Mouse (Mus musculus): ENCODE data around the gene Fcna.
A peak's percentile ranks its signal among the peaks of the same experiment; 100 is the strongest.

The Fcna gene

GRCm38 (mm10) chr2:25627811-25628210 lies at the start of gene Fcna:
Gene Fcna, minus strand, starts transcription at chr2:25628030.
- no peak for DNase-seq (ENCODE audit: low read depth, low spot score)

DNA sequence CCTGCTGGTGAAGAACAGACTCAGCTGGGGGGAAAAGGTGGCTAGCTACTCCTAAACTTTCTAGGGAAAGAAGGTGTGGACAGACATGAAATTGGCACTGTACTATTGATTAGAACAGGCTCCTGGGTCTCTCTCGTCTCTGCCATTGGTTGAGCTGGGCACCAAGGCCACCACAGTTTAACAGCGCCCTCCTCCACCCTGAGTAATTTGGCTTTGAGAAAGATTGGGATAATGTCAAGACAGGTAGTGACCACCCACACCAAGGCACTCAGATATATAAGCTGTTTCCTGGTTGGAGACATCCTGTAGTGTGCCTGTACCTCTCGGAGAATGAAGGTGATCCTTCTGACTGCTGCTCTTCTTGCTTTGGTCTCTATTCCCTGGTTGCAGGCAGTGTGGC lies 48.7 kb upstream of the Fcna start, which contains the start of gene Lcn6:
Gene Lcn6, plus strand, starts transcription at position 301 of the 400 bp plus-strand sequence.
- no peak for DNase-seq (ENCODE audit: low read depth, low spot score)

GRCm38 (mm10) chr2:25666516-25666915 lies 38.7 kb upstream of the Fcna start:
- no peak for DNase-seq (ENCODE audit: low read depth, low spot score)

DNA sequence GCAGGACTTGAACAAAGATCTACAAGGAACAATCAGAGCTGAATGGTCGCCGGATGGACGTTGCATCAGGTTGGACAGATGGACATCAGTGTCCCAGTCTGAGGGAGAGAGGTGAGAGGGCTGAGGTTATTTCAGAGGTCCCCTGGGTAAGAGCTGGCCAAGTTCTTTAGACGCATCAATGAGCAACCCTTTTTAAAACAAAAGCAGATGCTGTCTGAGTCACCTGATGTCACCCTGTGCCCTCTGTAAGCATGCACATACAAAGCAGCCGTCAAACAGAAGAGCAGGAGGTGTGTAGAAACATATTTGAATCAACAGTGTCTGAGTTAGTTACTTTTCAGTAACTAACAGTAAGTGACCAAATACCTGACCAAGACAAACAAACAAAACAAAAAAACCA lies 36.3 kb upstream of the Fcna start:
- DNase-seq (ENCODE audit: low read depth, low spot score): no peak

DNA sequence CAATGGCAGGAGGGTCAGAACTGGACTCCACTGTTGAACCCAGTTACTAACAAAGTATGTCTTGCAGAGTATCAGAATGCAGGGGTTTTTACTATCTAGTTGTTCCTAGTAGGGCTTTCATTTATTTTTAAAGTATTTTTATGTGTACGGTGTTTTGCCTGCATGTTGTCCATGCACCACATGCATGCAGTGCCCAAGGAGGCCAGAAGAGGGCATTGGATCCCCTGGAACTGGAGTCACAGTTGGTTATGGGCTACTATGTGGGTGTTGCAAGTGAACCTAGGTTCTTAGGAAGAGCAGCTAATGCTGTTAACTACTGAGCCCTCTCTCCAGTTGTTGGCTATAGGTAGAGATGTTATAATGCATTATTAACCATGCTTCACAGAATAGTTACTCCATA lies 35.7 kb upstream of the Fcna start:
- no peak for DNase-seq (ENCODE audit: low read depth, low spot score)

- no peak for DNase-seq (ENCODE audit: low read depth, low spot score)
These were observed 33.6 kb upstream of the Fcna start for GRCm38 (mm10) chr2:25661245-25661970.

- DNase-seq (ENCODE audit: low read depth, low spot score): no peak
These were observed 32.4 kb upstream of the Fcna start for GRCm38 (mm10) chr2:25660279-25660678.

DNA sequence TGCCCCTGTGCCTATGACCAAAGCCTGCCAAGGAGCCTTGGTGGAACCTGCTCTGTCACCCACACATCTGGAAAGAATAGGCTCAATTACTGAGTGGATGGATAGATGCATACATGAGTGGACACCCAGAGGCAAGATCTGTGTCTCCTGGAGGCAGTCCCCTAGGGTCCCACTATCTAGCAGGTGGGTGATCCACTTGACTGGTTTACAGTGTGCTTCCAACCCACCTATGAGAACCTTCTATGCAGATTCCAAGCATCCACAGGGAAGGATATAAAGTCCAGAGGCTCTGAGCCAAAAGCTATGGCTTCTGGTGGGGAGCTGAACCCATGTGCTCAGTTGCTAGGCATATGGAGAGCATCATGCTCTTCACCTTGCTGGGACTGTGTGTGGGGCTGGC lies 29.8 kb upstream of the Fcna start, which contains the start of gene Lcn5:
Gene Lcn5, plus strand, starts transcription at position 301 of the 400 bp plus-strand sequence.
- DNase-seq (ENCODE audit: low read depth, low spot score): no peak

DNA sequence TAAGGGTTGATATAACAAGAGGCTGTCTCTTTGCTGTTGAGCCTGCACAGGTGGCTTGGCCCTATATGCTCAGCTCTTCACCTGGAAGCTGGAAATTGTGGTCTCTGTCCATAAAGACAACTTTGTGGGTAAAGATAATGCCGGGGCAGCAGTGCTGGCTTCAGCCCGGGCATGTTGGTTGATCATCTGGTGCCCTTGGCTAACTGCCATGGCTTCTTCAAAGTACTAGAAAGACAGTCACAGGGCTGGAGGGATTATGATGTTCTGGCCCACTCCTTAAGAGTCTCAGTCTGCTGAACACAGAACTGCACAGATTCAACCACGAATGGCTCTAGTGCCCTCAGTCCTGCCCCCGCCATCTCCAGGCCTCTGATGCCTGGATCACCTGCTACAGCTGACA lies 29.4 kb upstream of the Fcna start:
- DNase-seq (ENCODE audit: low read depth, low spot score): no peak

DNA sequence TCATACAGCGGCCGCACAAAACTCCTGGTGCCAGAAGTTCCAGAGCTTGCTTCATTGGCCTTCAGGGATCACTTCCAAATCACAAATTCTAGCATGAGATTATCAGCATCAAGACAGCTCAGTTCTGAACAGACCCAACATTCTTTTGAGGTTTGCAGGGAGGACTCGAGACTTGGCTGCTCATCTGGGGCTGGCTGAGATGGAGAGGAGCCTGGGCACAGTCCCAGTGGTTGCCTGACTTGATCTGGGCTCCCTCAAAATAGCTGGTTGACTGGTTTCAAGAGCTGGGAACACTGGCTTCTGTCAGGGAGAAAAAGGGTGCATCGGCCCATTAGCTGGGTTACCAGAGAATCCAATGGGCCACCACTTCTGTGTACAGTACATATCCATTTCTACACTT lies 28.9 kb upstream of the Fcna start:
- DNase-seq (ENCODE audit: low read depth, low spot score): no peak

DNA sequence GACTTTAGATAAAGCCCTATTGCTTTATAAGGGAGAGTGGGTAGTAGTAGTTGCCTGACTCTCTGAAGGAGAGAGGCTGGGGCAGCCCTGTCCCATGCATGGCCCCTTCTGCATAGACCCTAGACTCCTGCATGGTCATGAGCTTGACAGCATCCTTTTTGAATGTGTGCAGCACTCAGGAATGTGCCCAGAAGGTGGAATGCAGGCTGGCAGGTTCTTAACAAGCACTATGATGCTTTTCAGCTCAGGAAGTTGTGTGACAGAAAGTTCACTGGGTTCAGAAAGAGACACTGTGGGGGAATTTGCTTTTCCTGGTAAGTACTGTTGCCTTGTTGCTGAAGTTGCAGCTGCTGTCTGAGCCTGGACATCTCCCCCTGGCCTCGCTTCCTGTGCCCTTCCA lies 26.7 kb upstream of the Fcna start:
- DNase-seq (ENCODE audit: low read depth, low spot score): no peak

DNA sequence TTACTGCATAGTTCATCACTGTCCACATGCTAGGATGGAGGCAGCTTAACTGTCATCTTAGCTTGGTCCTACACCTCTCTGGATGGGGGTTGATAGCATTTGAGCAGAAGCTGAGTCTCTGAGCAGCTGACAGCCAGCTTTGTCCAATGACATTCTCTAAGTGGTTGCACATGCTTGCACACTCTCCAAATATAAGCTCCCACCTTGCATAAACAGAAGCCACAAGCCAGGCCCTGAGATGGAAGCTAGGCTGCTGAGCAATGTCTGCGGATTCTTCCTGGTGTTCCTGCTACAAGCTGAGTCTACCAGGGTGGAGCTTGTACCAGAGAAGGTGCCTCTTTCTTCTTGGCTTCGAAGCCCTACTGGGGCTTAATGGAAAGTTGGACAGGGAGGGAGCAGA lies 25.1 kb upstream of the Fcna start, which contains the start of gene Lcn8:
Gene Lcn8, plus strand, starts transcription at position 219 of the 400 bp plus-strand sequence.
- DNase-seq (ENCODE audit: low read depth, low spot score): no peak

GRCm38 (mm10) chr2:25639890-25640289 lies 12.1 kb upstream of the Fcna start:
- no peak for DNase-seq (ENCODE audit: low read depth, low spot score)

DNA sequence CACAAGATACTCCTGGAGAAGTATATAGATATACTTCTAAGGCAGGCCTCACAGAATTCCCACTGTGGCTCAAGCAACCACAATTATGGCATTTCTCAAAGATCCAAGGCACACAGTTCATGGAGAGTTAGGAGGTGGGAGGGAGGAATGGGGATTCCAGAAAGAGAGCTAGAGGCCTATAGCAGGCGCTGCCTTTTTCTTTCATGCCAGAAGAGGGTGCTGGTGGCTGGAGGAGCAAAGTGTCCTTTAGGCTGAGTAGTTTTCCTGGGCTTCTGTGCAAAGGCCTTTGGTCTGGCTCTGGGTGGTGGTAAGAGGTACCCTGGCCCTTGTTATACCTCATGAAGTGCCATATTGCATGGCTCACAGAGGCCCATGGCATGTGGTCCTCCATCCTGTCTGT lies 6.2 kb upstream of the Fcna start:
- no peak for DNase-seq (ENCODE audit: low read depth, low spot score)

GRCm38 (mm10) chr2:25633616-25634015 lies 5.8 kb upstream of the Fcna start:
- no peak for DNase-seq (ENCODE audit: low read depth, low spot score)

GRCm38 (mm10) chr2:25628738-25629137 lies 908 bp upstream of the Fcna start:
- DNase-seq (ENCODE audit: low read depth, low spot score): no peak

GRCm38 (mm10) chr2:25625986-25626385 lies 1.8 kb downstream of the Fcna start:
- no peak for DNase-seq (ENCODE audit: low read depth, low spot score)

DNA sequence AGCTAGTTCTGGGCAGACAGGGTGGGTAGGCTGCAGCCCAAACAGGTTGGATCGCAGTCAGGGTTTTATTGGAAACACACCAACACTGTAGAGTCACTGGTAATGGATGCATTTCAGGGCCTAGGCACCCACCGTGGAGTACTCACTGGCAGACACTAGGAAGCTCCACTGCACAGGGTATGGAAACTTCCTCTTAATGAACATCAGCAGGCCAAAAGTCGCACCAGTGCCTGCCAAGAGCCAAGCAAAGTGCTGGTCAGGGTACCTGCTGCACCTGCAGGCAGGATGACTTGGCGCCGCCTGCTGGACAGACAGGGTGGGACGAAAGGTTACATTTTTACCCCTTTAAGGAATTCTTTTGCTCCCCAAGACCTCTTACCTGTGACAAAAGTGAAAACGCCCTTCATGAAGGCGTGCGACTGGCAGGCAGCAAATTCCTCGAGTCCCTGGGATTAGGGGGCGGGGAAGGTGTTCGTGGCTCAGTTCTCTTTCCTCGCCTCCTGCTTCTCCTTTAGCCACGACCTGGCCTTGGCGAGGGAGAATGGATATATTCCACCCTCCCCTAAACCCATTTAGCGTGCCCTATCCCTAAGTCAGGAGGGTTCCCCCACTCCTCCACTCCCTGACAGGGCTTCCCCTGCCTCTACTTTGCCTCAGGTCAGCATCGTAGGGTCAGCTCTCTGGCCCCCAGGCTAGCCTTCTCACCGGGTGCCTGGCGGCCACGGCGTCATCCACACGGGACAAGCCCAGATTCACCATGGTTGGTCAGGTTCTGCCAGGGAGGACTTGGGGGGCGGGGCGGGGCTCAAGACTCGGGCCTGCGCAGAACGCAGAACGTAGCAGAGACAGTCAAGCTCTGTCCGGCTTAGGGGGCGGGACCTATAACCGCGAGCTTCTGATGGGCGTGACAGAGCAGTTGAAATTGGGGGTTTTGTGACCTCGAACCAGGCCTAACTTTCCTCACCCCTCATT lies 6.3 kb downstream of the Fcna start, which contains the start of gene Tmem141:
Gene Tmem141, minus strand, starts transcription at position 777 of the 972 bp plus-strand sequence.
- DNase-seq (ENCODE audit: low read depth, low spot score): peak; percentile 11

GRCm38 (mm10) chr2:25620852-25621228 lies 7.0 kb downstream of the Fcna start:
- no peak for DNase-seq (ENCODE audit: low read depth, low spot score)

GRCm38 (mm10) chr2:25620386-25620785 lies 7.4 kb downstream of the Fcna start:
- no peak for DNase-seq (ENCODE audit: low read depth, low spot score)

DNA sequence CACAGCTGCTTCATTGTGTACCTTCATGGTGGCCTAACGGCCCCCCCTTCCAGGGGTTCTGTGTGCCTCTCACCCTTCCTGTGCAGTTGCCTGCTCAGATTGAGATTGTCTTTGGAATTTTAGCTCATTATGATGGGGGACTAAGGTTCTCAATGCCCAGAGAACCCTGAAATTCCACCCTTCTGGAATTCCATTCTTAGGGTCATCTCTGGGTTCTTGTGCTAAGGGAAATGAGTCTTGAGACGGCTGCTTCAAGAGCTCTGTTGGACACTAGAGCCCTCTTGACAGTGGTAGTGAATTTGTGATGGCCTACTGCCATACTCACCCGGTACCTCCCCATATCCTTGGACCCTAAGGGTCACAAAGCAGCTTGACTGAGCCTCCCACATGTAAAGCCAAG lies 10.3 kb downstream of the Fcna start, which contains the start of gene Ccdc183:
Gene Ccdc183, minus strand, starts transcription at position 101 of the 400 bp plus-strand sequence.
- DNase-seq (ENCODE audit: low read depth, low spot score): no peak

DNA sequence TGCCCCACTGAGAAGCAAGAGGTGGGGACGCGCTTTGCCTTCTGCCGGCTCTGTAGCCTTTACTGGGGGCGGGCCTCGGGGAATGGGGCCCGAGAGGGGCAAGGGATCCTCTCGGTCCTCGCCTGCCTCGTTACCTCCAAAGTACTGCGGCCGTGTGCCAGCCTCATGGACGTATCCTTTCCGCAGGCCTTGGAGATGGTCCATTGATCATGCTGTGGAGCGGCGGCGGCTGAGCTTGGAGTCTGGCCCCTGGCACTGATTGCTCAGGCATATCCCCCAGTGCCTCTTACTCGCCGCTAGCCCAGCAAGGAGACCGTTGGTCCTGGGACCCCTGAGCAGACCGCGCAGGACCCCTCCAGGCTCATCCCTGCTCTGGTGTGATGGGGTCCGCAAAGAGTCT lies 11.4 kb downstream of the Fcna start:
- no peak for DNase-seq (ENCODE audit: low read depth, low spot score)

Data from c-Kit-negative CD71-positive TER-119-positive erythroid progenitor cells, embryonic 14.5 days (primary cell).